Mouse (Mus musculus) cerebellum, adult 2 months (tissue): ENCODE data around the gene Smtnl2.

Experiments
- CTCF ChIP-seq: fragments of 200-500 bp; IDR thresholded peaks from 2 replicates; pipeline ENCODE4 v1.5.1; 2011; ENCODE audit warnings: low read depth, mild to moderate bottlenecking, control low read depth, low read length, moderate library complexity, borderline replicate concordance; ENCODE audit not compliant: insufficient read depth
- POLR2A ChIP-seq: fragments of 200-500 bp; IDR thresholded peaks from 2 replicates; pipeline ENCODE4 v1.6.1; 2011; ENCODE audit warnings: low read length, control low read depth, borderline replicate concordance; ENCODE audit not compliant: insufficient read depth

DNA sequence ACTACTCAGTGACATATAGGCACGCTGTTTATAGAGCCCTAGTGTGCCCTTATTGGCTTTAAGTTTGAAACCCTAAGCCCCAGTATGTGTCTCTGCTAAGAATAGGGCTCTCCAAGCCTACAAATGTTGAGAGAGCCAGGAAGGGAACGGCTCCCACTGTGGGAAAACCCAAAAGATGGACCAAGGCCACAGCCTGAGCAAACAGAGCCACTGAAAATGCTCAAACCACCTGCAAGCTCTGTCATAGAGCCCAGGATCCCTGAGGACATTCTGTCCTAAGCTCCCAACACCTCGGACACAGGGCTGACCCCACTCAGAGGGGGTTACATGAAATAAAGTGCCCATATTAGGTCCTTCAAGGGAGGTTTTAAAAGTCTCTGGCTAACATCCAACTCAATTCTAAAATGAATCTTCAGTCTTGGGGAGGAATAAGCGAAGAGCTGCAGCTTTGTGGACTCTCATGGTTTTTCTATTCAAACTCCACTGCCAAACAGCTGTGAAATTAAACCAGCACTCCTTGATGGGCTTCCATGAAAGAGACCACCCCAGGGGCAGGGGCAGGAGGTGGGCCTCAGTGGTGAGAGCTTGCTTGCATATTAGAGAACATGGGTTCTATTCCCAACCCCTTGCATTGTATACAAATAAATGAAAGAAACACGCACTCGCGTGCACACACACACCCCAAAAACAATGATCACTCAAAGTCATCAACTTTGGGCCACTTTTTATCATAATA lies 21.9 kb downstream of the Smtnl2 start:
- TF ChIP-seq CTCF (no peak), POLR2A (no peak)
